Mouse (Mus musculus) olfactory bulb, adult 2 months (tissue): Measurements from ENCODE around the gene Cnbp. TPM values are rescaled to one million over a fixed set of nuclear protein-coding genes. Genes with fewer than 3 reads are reported as not detected.

ENCODE experiments used
- H3K27ac ChIP-seq: fragments of 200-500 bp; 2 replicates; pipeline ENCODE4 v1.5.1; 2012; ENCODE audit warnings: low read depth, low read length; ENCODE audit not compliant: insufficient read depth
- H3K4me1 ChIP-seq: fragments of 200-500 bp; 2 replicates; pipeline ENCODE4 v1.6.1; 2012; ENCODE audit warnings: low read length; ENCODE audit not compliant: control insufficient read depth, insufficient read depth
- H3K4me3 ChIP-seq: fragments of 200-500 bp; 2 replicates; pipeline ENCODE4 v1.5.1; 2012; ENCODE audit warnings: mild to moderate bottlenecking, low read depth, low read length, moderate library complexity; ENCODE audit not compliant: insufficient read depth
- CTCF ChIP-seq: fragments of 200-500 bp; IDR thresholded peaks from 2 replicates; pipeline ENCODE4 v1.5.1; 2012; ENCODE audit warnings: low read depth, mild to moderate bottlenecking, low read length, moderate library complexity; ENCODE audit not compliant: insufficient read depth
- POLR2A ChIP-seq: fragments of 200-500 bp; IDR thresholded peaks from 2 replicates; pipeline ENCODE4 v1.6.1; 2012; ENCODE audit warnings: mild to moderate bottlenecking, low read depth, low read length, moderate library complexity; ENCODE audit not compliant: insufficient read depth
- WGBS: fragments of 180-500 bp; shearing (Covaris S2); methylation state at CpG from one replicate; pipeline ENCODE4 v1.1.7; 2018; 5-methylcytosine and 5-hydroxymethylcytosine counted together
- polyA plus RNA-seq: library from polyadenylated mRNA; stranded (reverse); fragments of >200 nt; gene quantifications from 2 replicates; pipeline ENCODE4 v1.2.4, GENCODE M21; 2012; ENCODE audit warnings: low replicate concordance; ENCODE audit not compliant: missing spikeins, insufficient read depth, insufficient read length

The Cnbp gene
- polyA plus RNA-seq, 1 experiment = 294 TPM

- no peak overlapping the region for H3K27ac ChIP-seq
- 44% methylated on average over 6 of the region's 6 CpGs for WGBS
- peaks cover 19% of the 10 kb centered on the region for H3K4me1 ChIP-seq
- peak overlapping the region; percentile 77 for H3K4me3 ChIP-seq
- TF ChIP-seq CTCF (no peak), POLR2A (no peak)
Observed at GRCm38 (mm10) chr6:87810311-87810710, 40.6 kb downstream of the Cnbp start.

- no peak overlapping the region; the same call in 1 of the 2 replicates for H3K27ac ChIP-seq
- H3K4me3 ChIP-seq = no peak overlapping the region
- TF ChIP-seq CTCF (no peak), POLR2A (no peak)
- WGBS = 74% methylated on average over 6 of the region's 6 CpGs
- H3K4me1 ChIP-seq = peaks cover 19% of the 10 kb centered on the region
Observed at GRCm38 (mm10) chr6:87809651-87810161, 41.2 kb downstream of the Cnbp start.

GRCm38 (mm10) chr6:87809144-87809543 lies 41.8 kb downstream of the Cnbp start:
- TF ChIP-seq CTCF (no peak), POLR2A (no peak)
- Histone ChIP-seq H3K27ac (no peak overlapping the region; the same call in 1 of the 2 replicates), H3K4me3 (no peak overlapping the region), H3K4me1 (peaks cover 19% of the 10 kb centered on the region)
- WGBS = 83% methylated on average over 2 of the region's 2 CpGs

- WGBS = 66% methylated on average over 3 of the region's 3 CpGs
- no peak overlapping the region for H3K4me3 ChIP-seq
- TF ChIP-seq CTCF (no peak), POLR2A (no peak)
- H3K4me1 ChIP-seq = peaks cover 19% of the 10 kb centered on the region
- no peak overlapping the region for H3K27ac ChIP-seq
Observed at GRCm38 (mm10) chr6:87808521-87808920, 42.4 kb downstream of the Cnbp start.

- TF ChIP-seq POLR2A (no peak), CTCF (no peak)
- 84% methylated on average over 4 of the region's 4 CpGs for WGBS
- Histone ChIP-seq H3K27ac (no peak overlapping the region), H3K4me1 (peaks cover 19% of the 10 kb centered on the region), H3K4me3 (no peak overlapping the region)
Observed at GRCm38 (mm10) chr6:87807735-87808440, 43.0 kb downstream of the Cnbp start.

GRCm38 (mm10) chr6:87806857-87807256 lies 44.0 kb downstream of the Cnbp start:
- H3K27ac ChIP-seq = no peak overlapping the region
- 54% methylated on average over 2 of the region's 2 CpGs for WGBS
- H3K4me3 ChIP-seq = no peak overlapping the region
- TF ChIP-seq POLR2A (no peak), CTCF (no peak)
- peaks cover 16% of the 10 kb centered on the region for H3K4me1 ChIP-seq

GRCm38 (mm10) chr6:87806028-87806427 lies 44.9 kb downstream of the Cnbp start:
- peaks cover 16% of the 10 kb centered on the region for H3K4me1 ChIP-seq
- no peak overlapping the region for H3K27ac ChIP-seq
- 84% methylated on average over 2 of the region's 2 CpGs for WGBS

GRCm38 (mm10) chr6:87805448-87805847 lies 45.5 kb downstream of the Cnbp start:
- Histone ChIP-seq H3K4me3 (no peak overlapping the region), H3K4me1 (peaks cover 11% of the 10 kb centered on the region), H3K27ac (no peak overlapping the region)
- TF ChIP-seq CTCF (no peak), POLR2A (no peak)
- WGBS = 91% methylated on average over 7 of the region's 7 CpGs

More at GRCm38 (mm10) chr6:87806028-87806427, 44.9 kb downstream of the Cnbp start:
- TF ChIP-seq POLR2A (no peak), CTCF (no peak)
- H3K4me3 ChIP-seq = no peak overlapping the region

- Histone ChIP-seq H3K4me3 (no peak overlapping the region), H3K4me1 (peaks cover 7% of the 10 kb centered on the region), H3K27ac (no peak overlapping the region)
- no peak for TF ChIP-seq CTCF
- 81% methylated on average over 7 of the region's 7 CpGs for WGBS
Observed at GRCm38 (mm10) chr6:87804886-87805285, 46.0 kb downstream of the Cnbp start.
